Mouse (Mus musculus) adrenal gland, postnatal 36 days (tissue): ENCODE data around the gene Klf5. TPM values are rescaled to one million over a fixed set of nuclear protein-coding genes. Genes with fewer than 3 reads are reported as not detected.
A peak's percentile ranks its signal among the peaks of the same experiment; 100 is the strongest.

Source experiments
- DNase-seq, 2 experiments: peaks; one replicate each; pipeline ENCODE4 v3.0.0; 2021; ENCODE audit warnings: mixed read lengths in 1 of 2
- long read RNA-seq, 2 experiments: library from polyadenylated mRNA; stranded (forward); transcript quantifications; one replicate each; pipeline ENCODE4 v2.0.0; 2021; ENCODE audit warnings: borderline sequencing depth in 2 of 2
- total RNA-seq, 2 experiments: library from RNA; stranded (reverse); gene quantifications; 2 replicates each; pipeline ENCODE4 v1.2.3; 2021

Gene Klf5
- total RNA-seq: 1 to 10 TPM; 8.3 to 9.1 TPM
- long read RNA-seq, experiment 1, transcript Klf5-201 (4 exons, 3,352 nt): major isoform, 5 of 8 reads
- long read RNA-seq, experiment 1, partial matches to known transcripts: 1 of 8 reads
- long read RNA-seq, experiment 1, other reads (novel, unspliced or antisense): 2 of 8 reads
- long read RNA-seq, experiment 2, partial matches to known transcripts: 0 of 4 reads
- long read RNA-seq, experiment 2, other reads (novel, unspliced or antisense): 0 of 4 reads

GRCm38 (mm10) chr14:99298385-99299021 is at the start of gene Klf5:
TSS of gene Klf5 (plus strand) at chr14:99298691.
- DNase-seq: peak; percentile 97

- no peak for DNase-seq
Observed at GRCm38 (mm10) chr14:99262026-99262425, 36.5 kb upstream of the Klf5 start.

- DNase-seq: no peak
Observed at GRCm38 (mm10) chr14:99263816-99264215, 34.7 kb upstream of the Klf5 start.

GRCm38 (mm10) chr14:99265791-99266190 is 32.7 kb upstream of the Klf5 start:
- DNase-seq: no peak

GRCm38 (mm10) chr14:99266749-99267148 is 31.7 kb upstream of the Klf5 start:
- no peak for DNase-seq

- DNase-seq: no peak
Observed at GRCm38 (mm10) chr14:99274056-99274455, 24.4 kb upstream of the Klf5 start.

- no peak for DNase-seq
Observed at GRCm38 (mm10) chr14:99275827-99276226, 22.7 kb upstream of the Klf5 start.

- no peak for DNase-seq
Observed at GRCm38 (mm10) chr14:99278312-99278711, 20.2 kb upstream of the Klf5 start.

GRCm38 (mm10) chr14:99278763-99279486 is 19.6 kb upstream of the Klf5 start:
- DNase-seq: no peak

- DNase-seq: no peak
Observed at GRCm38 (mm10) chr14:99280399-99280798, 18.1 kb upstream of the Klf5 start.

GRCm38 (mm10) chr14:99280825-99281433 is 17.6 kb upstream of the Klf5 start:
- no peak for DNase-seq

- DNase-seq: no peak
Observed at GRCm38 (mm10) chr14:99285486-99285885, 13.0 kb upstream of the Klf5 start.

- no peak for DNase-seq
Observed at GRCm38 (mm10) chr14:99292176-99292575, 6.3 kb upstream of the Klf5 start.

GRCm38 (mm10) chr14:99294424-99294823 is 4.1 kb upstream of the Klf5 start:
- no peak for DNase-seq

- DNase-seq: peak in 1 of 2 experiments; percentile 17
Observed at GRCm38 (mm10) chr14:99295606-99296341, 2.7 kb upstream of the Klf5 start.

- peak; percentile 73 to 77 for DNase-seq
Observed at GRCm38 (mm10) chr14:99299022-99299481, 561 bp downstream of the Klf5 start.

GRCm38 (mm10) chr14:99299701-99300191 is 1.3 kb downstream of the Klf5 start:
- DNase-seq: no peak

GRCm38 (mm10) chr14:99301472-99301871 is 3.0 kb downstream of the Klf5 start:
- DNase-seq: no peak

- no peak for DNase-seq
Observed at GRCm38 (mm10) chr14:99304387-99304786, 5.9 kb downstream of the Klf5 start.

GRCm38 (mm10) chr14:99304997-99305792 is 6.7 kb downstream of the Klf5 start:
- no peak for DNase-seq

- DNase-seq: no peak
Observed at GRCm38 (mm10) chr14:99306410-99306809, 7.9 kb downstream of the Klf5 start.
